In the genomic region with DNA sequence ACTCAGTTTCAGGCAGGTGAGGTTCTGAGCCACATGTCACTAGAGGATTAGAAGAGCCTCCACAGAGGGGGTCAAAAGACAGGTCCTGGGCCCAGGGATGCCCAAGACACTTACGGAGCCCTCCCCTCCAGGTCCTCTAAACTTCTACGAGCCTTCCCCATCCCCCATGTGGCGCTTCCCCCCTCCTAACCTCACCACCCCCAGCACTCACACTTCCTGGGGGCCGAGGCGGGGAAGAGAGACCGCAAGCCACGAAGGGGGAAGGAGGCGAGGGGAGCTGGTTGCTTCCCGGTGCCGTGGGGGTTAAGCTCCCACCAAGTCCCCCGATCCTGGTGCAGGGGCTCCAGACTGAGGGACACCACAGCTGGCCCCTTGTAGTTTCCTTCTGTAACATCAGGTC, we compare ENCODE assay signal across 14 mouse cellular contexts. TPM values are rescaled to one million over a fixed set of nuclear protein-coding genes. Genes with fewer than 3 reads are reported as not detected.
DNase-seq lines count a peak whose midpoint lies in the region; ATAC-seq and TF ChIP-seq lines count a peak whose summit lies in the region.
"Had no signal": no experiment of that assay in that cellular context is flagged by ENCODE, and none has a peak within 500 bp of the region (broad histone marks: within the 10 kb centered on the region; RNA-seq: fewer than 3 reads in every experiment).

No protein-coding gene starts in this region.

- 0 out of 2 replicates have a peak overlapping the region, but pooled peaks have one; percentile 29 for H3K9ac ChIP-seq in kidney, embryonic 15.5 days
- H3K9ac ChIP-seq in limb, embryonic 14.5 days (ENCODE audit: low read depth, low read length, severe bottlenecking): 0 out of 2 replicates have a peak overlapping the region, but pooled peaks have one; percentile 1
- peak overlapping the region; percentile 64 for H3K9ac ChIP-seq in stomach, embryonic 16.5 days (ENCODE audit: low read length)
- H3K9ac ChIP-seq: forebrain, postnatal 0 days; heart, embryonic 15.5 days had no signal

- H3K36me3 ChIP-seq in kidney, embryonic 15.5 days: peaks cover 11% of the 10 kb centered on the region
- peaks cover 98% of the 10 kb centered on the region for H3K36me3 ChIP-seq in G1E (replicated peaks)
- no peaks in the 10 kb centered on the region for H3K36me3 ChIP-seq in limb, embryonic 14.5 days (ENCODE audit: control insufficient read depth, insufficient read depth, low read length)
- 0 out of 2 replicates have a peak, but pooled peaks cover 2% of the 10 kb centered on the region for H3K36me3 ChIP-seq in stomach, embryonic 16.5 days (ENCODE audit: control insufficient read depth, insufficient read depth, low read length)

- H3K4me1 ChIP-seq in kidney, embryonic 15.5 days: peaks cover 56% of the 10 kb centered on the region
- H3K4me1 ChIP-seq in G1E (ENCODE audit: insufficient read depth, low read depth, low read length): peaks cover 91% of the 10 kb centered on the region
- H3K4me1 ChIP-seq in limb, embryonic 14.5 days (ENCODE audit: control insufficient read depth, insufficient read depth, low read length): peaks cover 8% of the 10 kb centered on the region
- peaks cover 47% of the 10 kb centered on the region for H3K4me1 ChIP-seq in stomach, embryonic 16.5 days (ENCODE audit: control insufficient read depth, insufficient read depth, low read length)

- no peaks in the 10 kb centered on the region for H3K9me3 ChIP-seq in kidney, embryonic 15.5 days (replicated peaks)
- H3K9me3 ChIP-seq in G1E (replicated peaks): no peaks in the 10 kb centered on the region
- no peaks in the 10 kb centered on the region for H3K9me3 ChIP-seq in limb, embryonic 14.5 days (ENCODE audit: control insufficient read depth, low read length)
- no peaks in the 10 kb centered on the region for H3K9me3 ChIP-seq in stomach, embryonic 16.5 days (replicated peaks; ENCODE audit: control insufficient read depth, low read length)
- H3K9me3 ChIP-seq: heart, embryonic 15.5 days had no signal

- no peaks in the 10 kb centered on the region for H3K27me3 ChIP-seq in kidney, embryonic 15.5 days
- no peaks in the 10 kb centered on the region for H3K27me3 ChIP-seq in G1E (ENCODE audit: insufficient read depth, low read length)
- H3K27me3 ChIP-seq in limb, embryonic 14.5 days (ENCODE audit: control insufficient read depth, insufficient read depth, low read length): no peaks in the 10 kb centered on the region
- no peaks in the 10 kb centered on the region for H3K27me3 ChIP-seq in stomach, embryonic 16.5 days (ENCODE audit: control insufficient read depth, insufficient read depth, low read length)
- H3K27me3 ChIP-seq: heart, embryonic 15.5 days had no signal

- H3K4me2 ChIP-seq in kidney, embryonic 15.5 days: no peak overlapping the region
- H3K4me2 ChIP-seq in limb, embryonic 14.5 days (replicated peaks; ENCODE audit: low read depth, low read length, severe bottlenecking): no peak overlapping the region
- peak overlapping the region; percentile 35; the same call in 1 of the 2 replicates for H3K4me2 ChIP-seq in stomach, embryonic 16.5 days (ENCODE audit: low read depth, low read length)
- H3K4me2 ChIP-seq: heart, embryonic 15.5 days had no signal

- WGBS in kidney, embryonic 15.5 days: 49% methylated on average over 11 of the region's 11 CpGs
- 54% methylated on average over 7 of the region's 11 CpGs for WGBS in limb, embryonic 14.5 days
- WGBS in stomach, embryonic 16.5 days: 34% methylated on average over 11 of the region's 11 CpGs

- TF ChIP-seq CTCF in G1E (IDR thresholded peaks at IDR 0.05; ENCODE audit: low read depth, low read length): no peak

- TF ChIP-seq POLR2A in limb, embryonic 14.5 days (IDR thresholded peaks at IDR 0.05; ENCODE audit: borderline replicate concordance, extremely low read depth, insufficient read depth, insufficient read length): no peak

- no peak for ATAC-seq in kidney, embryonic 15.5 days (replicated peaks; ENCODE audit: low FRiP score)
- peak; percentile 38; the same call in 1 of the 2 replicates for ATAC-seq in G1E (ENCODE audit: extremely low read depth, insufficient number of reproducible peaks, low FRiP score, poor library complexity, severe bottlenecking)
- ATAC-seq in limb, embryonic 14.5 days (ENCODE audit: low FRiP score, low read depth): no peak
- ATAC-seq in stomach, embryonic 16.5 days (ENCODE audit: insufficient read depth, low FRiP score): no peak
- ATAC-seq: forebrain, postnatal 0 days had no signal

- DNase-seq in kidney, postnatal 10 days: no peak
- DNase-seq in G1E (ENCODE audit: low spot score) (no peak), MN1 (ENCODE audit: low spot score) (no peak)
- DNase-seq in limb, embryonic 14.5 days (ENCODE audit: low spot score): no peak
- DNase-seq in right cerebral cortex, adult 2 months (ENCODE audit: low spot score in 2 of 2): no peak
- DNase-seq in gastrocnemius, adult 8-10 months (ENCODE audit: low spot score in 2 of 2): no peak
- DNase-seq: forebrain, postnatal 0 days; kidney, adult 9 months had no signal

- H3K27ac ChIP-seq in kidney, embryonic 15.5 days: no peak overlapping the region
- no peak overlapping the region for H3K27ac ChIP-seq in limb, embryonic 14.5 days (replicated peaks; ENCODE audit: low read depth, low read length)
- H3K27ac ChIP-seq in stomach, embryonic 16.5 days (ENCODE audit: low read length): peak overlapping the region; percentile 95
- H3K27ac ChIP-seq: heart, embryonic 15.5 days had no signal

- no peak overlapping the region for H3K4me3 ChIP-seq in kidney, embryonic 15.5 days (replicated peaks)
- H3K4me3 ChIP-seq in G1E (ENCODE audit: low read depth, low read length): peak overlapping the region; percentile 64; the same call in 1 of the 2 replicates
- no peak overlapping the region for H3K4me3 ChIP-seq in limb, embryonic 14.5 days (replicated peaks; ENCODE audit: low read length)
- H3K4me3 ChIP-seq in stomach, embryonic 16.5 days (replicated peaks; ENCODE audit: low read length): no peak overlapping the region
- H3K4me3 ChIP-seq: heart, embryonic 15.5 days had no signal

RNA-seq across cellular contexts. Expression of gene Zbtb7b, which starts 9.1 kb away (rescaled TPM):
- 2.4 and 3.7 TPM in 2 replicates for polyA plus RNA-seq in kidney, embryonic 15.5 days (2015; fragmentation: Nextera tagmentation; extraction: Ambion mirVana)
- total RNA-seq in G1E (2014; fragmentation: Nextera tagmentation): 32.9 and 34.2 TPM in 2 replicates
- total RNA-seq in G1E (2017): 23.3 and 31.4 TPM in 2 replicates
- 123 and 126 TPM in 2 replicates for polyA plus RNA-seq in G1E (2012)
- 13.4 and 14.7 TPM in 2 replicates for polyA plus RNA-seq in limb, embryonic 14.5 days (2012; rRNA removed)
- 2.7 and 3.4 TPM in 2 replicates for polyA plus RNA-seq in limb, embryonic 14.5 days (2014; fragmentation: Nextera tagmentation; extraction: Ambion mirVana)
- polyA plus RNA-seq in stomach, embryonic 16.5 days (2015; fragmentation: Nextera tagmentation; extraction: Ambion mirVana): 8.0 and 9.2 TPM in 2 replicates
- total RNA-seq in gastrocnemius, adult 8-10 months (2022): 10 to 100 TPM; 24.0 to 29.5 (median 27.7) TPM

RNA-seq across cellular contexts. Expression of gene Lenep, which starts 17.1 kb away (rescaled TPM):
- polyA plus RNA-seq in kidney, embryonic 15.5 days (2015; fragmentation: Nextera tagmentation; extraction: Ambion mirVana): 0.14 TPM in 1 of 2 replicates, not detected in the other
- 3.7 and 6.7 TPM in 2 replicates for total RNA-seq in G1E (2014; fragmentation: Nextera tagmentation)
- 0.98 and 1.8 TPM in 2 replicates for total RNA-seq in G1E (2017)
- 0.03 and 0.12 TPM in 2 replicates for polyA plus RNA-seq in G1E (2012)
- 2.4 and 2.8 TPM in 2 replicates for polyA plus RNA-seq in limb, embryonic 14.5 days (2012; rRNA removed)
- polyA plus RNA-seq in limb, embryonic 14.5 days (2014; fragmentation: Nextera tagmentation; extraction: Ambion mirVana): not detected in 2 replicates
- not detected in 2 replicates for polyA plus RNA-seq in stomach, embryonic 16.5 days (2015; fragmentation: Nextera tagmentation; extraction: Ambion mirVana)
- 1 to 10 TPM in 1 of 4 experiments, not detected in 3; 2.8 TPM for total RNA-seq in gastrocnemius, adult 8-10 months (2022)
- polyA plus RNA-seq: C2C12; forebrain, postnatal 0 days; heart, embryonic 15.5 days had no signal

RNA-seq across cellular contexts. Expression of gene Dcst1, which starts 20.4 kb away (rescaled TPM):
- 1.9 and 2.5 TPM in 2 replicates for polyA plus RNA-seq in kidney, embryonic 15.5 days (2015; fragmentation: Nextera tagmentation; extraction: Ambion mirVana)
- total RNA-seq in G1E (2014; fragmentation: Nextera tagmentation) (not detected in 2 replicates), G1E (2017) (0.06 and 0.22 TPM in 2 replicates)
- polyA plus RNA-seq in G1E (2012): not detected in 2 replicates
- 0.11 and 0.17 TPM in 2 replicates for polyA plus RNA-seq in limb, embryonic 14.5 days (2012; rRNA removed)
- polyA plus RNA-seq in limb, embryonic 14.5 days (2014; fragmentation: Nextera tagmentation; extraction: Ambion mirVana): 0.17 and 0.18 TPM in 2 replicates
- polyA plus RNA-seq in stomach, embryonic 16.5 days (2015; fragmentation: Nextera tagmentation; extraction: Ambion mirVana): 0.70 and 0.89 TPM in 2 replicates
- not detected for total RNA-seq in gastrocnemius, adult 8-10 months (2022)
- total RNA-seq: forebrain, postnatal 0 days; left cerebral cortex, adult 18-20 months; megakaryocyte-erythroid progenitor cell, adult 5-6 weeks had no signal

RNA-seq across cellular contexts. Expression of gene Dcst2, which starts 23.7 kb away (rescaled TPM):
- polyA plus RNA-seq in kidney, embryonic 15.5 days (2015; fragmentation: Nextera tagmentation; extraction: Ambion mirVana): 0.34 and 0.35 TPM in 2 replicates
- total RNA-seq in G1E (2014; fragmentation: Nextera tagmentation) (not detected in 2 replicates), G1E (2017) (not detected in 2 replicates)
- not detected in 2 replicates for polyA plus RNA-seq in G1E (2012)
- polyA plus RNA-seq in limb, embryonic 14.5 days (2012; rRNA removed): 0.63 and 1.1 TPM in 2 replicates
- 0.14 and 0.26 TPM in 2 replicates for polyA plus RNA-seq in limb, embryonic 14.5 days (2014; fragmentation: Nextera tagmentation; extraction: Ambion mirVana)
- 0.45 and 0.49 TPM in 2 replicates for polyA plus RNA-seq in stomach, embryonic 16.5 days (2015; fragmentation: Nextera tagmentation; extraction: Ambion mirVana)
- total RNA-seq in gastrocnemius, adult 8-10 months (2022): under 1 TPM in 1 of 4 experiments, not detected in 3; 0.13 TPM
- total RNA-seq: megakaryocyte-erythroid progenitor cell, adult 5-6 weeks had no signal
- polyA plus RNA-seq: heart, embryonic 15.5 days had no signal

RNA-seq across cellular contexts. Expression of gene Flad1, which starts 26.2 kb away (rescaled TPM):
- polyA plus RNA-seq in kidney, embryonic 15.5 days (2015; fragmentation: Nextera tagmentation; extraction: Ambion mirVana): 29.4 and 31.4 TPM in 2 replicates
- total RNA-seq in G1E (2014; fragmentation: Nextera tagmentation) (19.7 and 22.0 TPM in 2 replicates), G1E (2017) (18.0 and 22.0 TPM in 2 replicates)
- polyA plus RNA-seq in G1E (2012): 12.5 and 17.8 TPM in 2 replicates
- 32.8 and 36.0 TPM in 2 replicates for polyA plus RNA-seq in limb, embryonic 14.5 days (2012; rRNA removed)
- 26.8 and 27.1 TPM in 2 replicates for polyA plus RNA-seq in limb, embryonic 14.5 days (2014; fragmentation: Nextera tagmentation; extraction: Ambion mirVana)
- 27.5 and 28.6 TPM in 2 replicates for polyA plus RNA-seq in stomach, embryonic 16.5 days (2015; fragmentation: Nextera tagmentation; extraction: Ambion mirVana)
- total RNA-seq in gastrocnemius, adult 8-10 months (2022): 10 to 100 TPM; 37.8 to 46.1 (median 41.6) TPM

Comparison
In these comparisons a context has a peak if more than half of its experiments do, and no peak if none do; other contexts are left out.
1. H3K9ac ChIP-seq: peak in every context shown above with its lines; median percentile 64 in stomach, embryonic 16.5 days; 29 in kidney, embryonic 15.5 days; 1 in limb, embryonic 14.5 days.